8 mouse cellular contexts compared by ENCODE assay signal in genomic region chr5:24729797-24730487, GRCm38 (mm10). TPM values are rescaled to one million over a fixed set of nuclear protein-coding genes. Genes with fewer than 3 reads are reported as not detected.
A peak's percentile ranks its signal among the peaks of the same experiment; 100 is the strongest.
DNase-seq lines count a peak whose midpoint lies in the region; ATAC-seq and TF ChIP-seq lines count a peak whose summit lies in the region.

No protein-coding gene starts in this region.

- 3% methylated on average over 49 of the region's 49 CpGs for WGBS in lung, adult 2 months
- 1% methylated on average over 49 of the region's 49 CpGs for WGBS in forebrain, embryonic 12.5 days
- 2% methylated on average over 49 of the region's 49 CpGs for WGBS in limb, embryonic 15.5 days

- no peak for TF ChIP-seq POLR2A in lung, adult 2 months (IDR thresholded peaks at IDR 0.05; ENCODE audit: borderline replicate concordance, extremely low read depth, low read depth, low read length)

- no peaks in the 10 kb centered on the region for H3K36me3 ChIP-seq in forebrain, embryonic 12.5 days (replicated peaks)
- H3K36me3 ChIP-seq in limb, embryonic 15.5 days, result no peaks in the 10 kb centered on the region

- H3K9me3 ChIP-seq in forebrain, embryonic 12.5 days, result no peaks in the 10 kb centered on the region
- no peaks in the 10 kb centered on the region for H3K9me3 ChIP-seq in limb, embryonic 15.5 days

- H3K4me1 ChIP-seq in lung, adult 2 months (ENCODE audit: control insufficient read depth, insufficient read depth, low read length), result peaks cover 6% of the 10 kb centered on the region; the same call in 1 of the 2 replicates
- H3K4me1 ChIP-seq in forebrain, embryonic 12.5 days, result peaks cover 26% of the 10 kb centered on the region
- H3K4me1 ChIP-seq in limb, embryonic 15.5 days, result peaks cover 47% of the 10 kb centered on the region

- H3K27ac ChIP-seq in forebrain, embryonic 12.5 days, result no peak overlapping the region
- H3K27ac ChIP-seq in limb, embryonic 15.5 days, result peak overlapping the region; percentile 72

- peak overlapping the region; percentile 53; the same call in 1 of the 2 replicates for H3K9ac ChIP-seq in forebrain, embryonic 12.5 days
- peak overlapping the region; percentile 65 for H3K9ac ChIP-seq in limb, embryonic 15.5 days

- H3K4me3 ChIP-seq in lung, adult 2 months (replicated peaks; ENCODE audit: extremely low read depth, low read depth, low read length), result peak overlapping the region; percentile 27
- peak overlapping the region; percentile 45 for H3K4me3 ChIP-seq in forebrain, embryonic 12.5 days (replicated peaks)
- peak overlapping the region; percentile 59 for H3K4me3 ChIP-seq in limb, embryonic 15.5 days

- no peak for TF ChIP-seq CTCF in lung, adult 2 months (IDR thresholded peaks at IDR 0.05; ENCODE audit: insufficient read depth, low read length)

- DNase-seq in lung, adult 2 months, result no peak
- DNase-seq in lung, postnatal 36 days, result no peak
- DNase-seq in retina, postnatal 1 day, result peak; percentile 43
- DNase-seq in cerebellum, adult 9-10 months, result no peak
- no peak for DNase-seq in adipocyte (ENCODE audit: low spot score)
- DNase-seq in urinary bladder, adult 2 months (ENCODE audit: low spot score), result no peak

- ATAC-seq in forebrain, embryonic 12.5 days (ENCODE audit: low FRiP score), result peak; percentile 5; the same call in 1 of the 2 replicates
- peak; percentile 12; the same call in 1 of the 2 replicates for ATAC-seq in limb, embryonic 15.5 days (ENCODE audit: insufficient number of reproducible peaks, low FRiP score, low TSS enrichment, low read depth)

- H3K27me3 ChIP-seq in forebrain, embryonic 12.5 days, result peaks cover 46% of the 10 kb centered on the region
- no peaks in the 10 kb centered on the region for H3K27me3 ChIP-seq in limb, embryonic 15.5 days

- peak overlapping the region; percentile 65 for H3K4me2 ChIP-seq in forebrain, embryonic 12.5 days
- peak overlapping the region; percentile 93 for H3K4me2 ChIP-seq in limb, embryonic 15.5 days

RNA-seq across cellular contexts. Expression of gene Wdr86, which starts 0.6 kb away (rescaled TPM):
- 2.6 and 3.4 TPM in 2 replicates for polyA plus RNA-seq in lung, adult 2 months (2012; rRNA removed)
- polyA plus RNA-seq in forebrain, embryonic 12.5 days (2016; fragmentation: Nextera tagmentation; extraction: Ambion mirVana), result 6.6 and 10.1 TPM in 2 replicates
- 16.8 and 18.4 TPM in 2 replicates for polyA plus RNA-seq in limb, embryonic 15.5 days (2015; fragmentation: Nextera tagmentation; extraction: Ambion mirVana)
- 0.62 and 0.98 TPM in 2 replicates for polyA plus RNA-seq in urinary bladder, adult 2 months (2012; rRNA removed)

RNA-seq across cellular contexts. Expression of gene Crygn, which starts 27.9 kb away (rescaled TPM):
- 0.27 and 0.28 TPM in 2 replicates for polyA plus RNA-seq in lung, adult 2 months (2012; rRNA removed)
- not detected in 2 replicates for polyA plus RNA-seq in forebrain, embryonic 12.5 days (2016; fragmentation: Nextera tagmentation; extraction: Ambion mirVana)
- 2.6 TPM in 1 of 2 replicates, not detected in the other for polyA plus RNA-seq in limb, embryonic 15.5 days (2015; fragmentation: Nextera tagmentation; extraction: Ambion mirVana)
- polyA plus RNA-seq in urinary bladder, adult 2 months (2012; rRNA removed), result 3.0 TPM in 1 of 2 replicates, not detected in the other

RNA-seq across cellular contexts. Expression of gene Nub1, which starts 44.6 kb away (rescaled TPM):
- 49.0 and 59.9 TPM in 2 replicates for polyA plus RNA-seq in lung, adult 2 months (2012; rRNA removed)
- polyA plus RNA-seq in forebrain, embryonic 12.5 days (2016; fragmentation: Nextera tagmentation; extraction: Ambion mirVana), result 36.4 and 39.2 TPM in 2 replicates
- 31.3 and 32.9 TPM in 2 replicates for polyA plus RNA-seq in limb, embryonic 15.5 days (2015; fragmentation: Nextera tagmentation; extraction: Ambion mirVana)
- 47.3 and 58.5 TPM in 2 replicates for polyA plus RNA-seq in urinary bladder, adult 2 months (2012; rRNA removed)
